Mouse (Mus musculus): Measurements from ENCODE around the gene Prl7d1.
"Not testable (repeated sequence)": the region's sequence is repeated elsewhere in the genome, so short reads cannot be mapped to it uniquely, and the experiment has no call there.

Prl7d1 gene

GRCm38 (mm10) chr13:27716636-27717035, at the start of gene Prl7d1:
TSS of gene Prl7d1 (minus strand) at chr13:27716736.
- no peak for DNase-seq (ENCODE audit: low spot score)

GRCm38 (mm10) chr13:27734512-27735186, 18.1 kb upstream of the Prl7d1 start:
- DNase-seq (ENCODE audit: low spot score), result no peak

GRCm38 (mm10) chr13:27730286-27730959, 13.9 kb upstream of the Prl7d1 start:
- not testable (repeated sequence) for DNase-seq (ENCODE audit: low spot score)

DNA sequence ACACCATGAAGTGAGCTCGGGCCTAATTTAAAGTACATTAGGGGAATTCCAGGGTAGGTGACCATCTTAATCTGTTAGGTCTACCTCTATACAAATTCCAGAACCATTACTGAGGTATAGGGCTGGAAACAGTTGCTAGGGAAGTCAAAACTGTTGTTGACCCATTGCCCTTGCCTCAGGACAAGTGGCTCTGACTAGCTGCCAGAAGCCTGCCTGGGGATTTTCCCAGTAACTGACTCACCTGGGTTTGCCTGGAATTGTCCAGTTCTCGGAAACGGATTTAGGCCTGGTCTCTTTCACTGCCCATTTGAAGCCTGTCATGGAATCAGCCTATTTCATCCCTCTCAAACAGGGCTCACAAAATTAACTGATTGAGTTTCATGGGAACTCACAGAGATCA, 8.5 kb upstream of the Prl7d1 start:
- not testable (repeated sequence) for DNase-seq (ENCODE audit: low spot score)

- DNase-seq (ENCODE audit: low spot score), result no peak
Observed at GRCm38 (mm10) chr13:27706521-27706920, 10.0 kb downstream of the Prl7d1 start.

DNA sequence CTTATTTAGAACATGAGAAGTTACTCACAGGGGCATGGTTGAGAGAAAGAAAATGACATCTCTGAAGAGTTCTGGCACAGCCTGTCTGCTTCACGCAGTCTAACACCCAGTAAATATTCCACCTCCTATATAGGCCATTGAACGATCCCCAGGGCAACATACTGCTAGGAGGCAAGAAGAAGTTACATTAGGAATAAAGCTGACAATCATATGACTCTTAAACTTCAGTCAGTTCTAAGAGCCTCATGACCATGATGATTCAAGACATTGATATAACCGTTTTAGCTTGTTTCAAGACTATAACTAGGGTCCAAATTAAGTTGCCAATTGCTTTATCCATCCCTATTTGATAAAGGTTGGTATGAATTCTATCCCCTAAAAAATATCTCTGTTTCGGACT, 48.6 kb downstream of the Prl7d1 start, which contains the start of gene Prl7a2:
Prl7a2 (minus strand) TSS at position 101 of the 400 bp plus-strand sequence.
- no peak for DNase-seq (ENCODE audit: low spot score)

- DNase-seq (ENCODE audit: low spot score), result no peak
Observed at GRCm38 (mm10) chr13:27660747-27661146, 55.8 kb downstream of the Prl7d1 start.
